Mouse (Mus musculus) midbrain, embryonic 10.5 days (tissue): ENCODE data around the gene Kcnip4. TPM values are rescaled to one million over a fixed set of nuclear protein-coding genes. Genes with fewer than 3 reads are reported as not detected.

Source experiments
- DNase-seq: peaks from one replicate; pipeline ENCODE4 v3.0.0-alpha.2; 2017; ENCODE audit warnings: low spot score
- H3K27ac ChIP-seq: fragments of 300-500 bp; sonication (generic); replicated peaks from 2 replicates; pipeline ENCODE4 v1.5.1; 2016; ENCODE audit warnings: mild to moderate bottlenecking
- H3K27me3 ChIP-seq: fragments of 300-500 bp; sonication (generic); 2 replicates; pipeline ENCODE4 v1.6.1; 2016; ENCODE audit warnings: low read depth, mild to moderate bottlenecking; ENCODE audit not compliant: poor library complexity, severe bottlenecking
- H3K36me3 ChIP-seq: fragments of 300-500 bp; sonication (generic); 2 replicates; pipeline ENCODE4 v1.6.1; 2016; ENCODE audit warnings: mild to moderate bottlenecking, moderate library complexity
- H3K4me1 ChIP-seq: fragments of 300-500 bp; sonication (generic); 2 replicates; pipeline ENCODE4 v1.6.1; 2016
- H3K4me3 ChIP-seq: fragments of 300-500 bp; sonication (generic); 2 replicates; pipeline ENCODE4 v1.5.1; 2016; ENCODE audit warnings: mild to moderate bottlenecking, moderate library complexity
- H3K9me3 ChIP-seq: fragments of 300-500 bp; sonication (generic); replicated peaks from 2 replicates; pipeline ENCODE4 v1.6.1; 2016; ENCODE audit warnings: mild to moderate bottlenecking
- WGBS: fragments of 180-500 bp; shearing (Covaris S2); methylation state at CpG from one replicate; pipeline ENCODE4 v1.1.7; 2016; 5-methylcytosine and 5-hydroxymethylcytosine counted together
- polyA plus RNA-seq: library from polyadenylated mRNA; unstranded; fragments of >200 nt; fragmentation: Nextera tagmentation; extraction: Ambion mirVana; gene quantifications from 2 replicates; pipeline ENCODE4 v1.2.1, GENCODE M21; 2016

The Kcnip4 gene
- polyA plus RNA-seq, 1 experiment from 2014 or later: 1.2 TPM

GRCm38 (mm10) chr5:48583431-48583830 lies 941.3 kb downstream of the Kcnip4 start:
- Histone ChIP-seq H3K27ac (no peak overlapping the region), H3K4me3 (no peak overlapping the region), H3K27me3 (no peaks in the 10 kb centered on the region), H3K36me3 (no peaks in the 10 kb centered on the region), H3K4me1 (no peaks in the 10 kb centered on the region), H3K9me3 (no peaks in the 10 kb centered on the region)
- WGBS: 90% methylated on average over 1 of the region's 1 CpGs
- no peak for DNase-seq

- DNase-seq: no peak
- no peak overlapping the region for H3K4me3 ChIP-seq
- H3K36me3 ChIP-seq: no peaks in the 10 kb centered on the region
- no peaks in the 10 kb centered on the region for H3K9me3 ChIP-seq
- 84% methylated on average over 3 of the region's 3 CpGs for WGBS
- no peaks in the 10 kb centered on the region for H3K4me1 ChIP-seq
- no peak overlapping the region for H3K27ac ChIP-seq
- no peaks in the 10 kb centered on the region for H3K27me3 ChIP-seq
Measured at GRCm38 (mm10) chr5:48563996-48564587, 960.6 kb downstream of the Kcnip4 start.

GRCm38 (mm10) chr5:48551753-48552152 lies 973.0 kb downstream of the Kcnip4 start:
- no peak overlapping the region for H3K27ac ChIP-seq
- no peak overlapping the region for H3K4me3 ChIP-seq
- no peaks in the 10 kb centered on the region for H3K9me3 ChIP-seq
- H3K36me3 ChIP-seq: no peaks in the 10 kb centered on the region
- 85% methylated on average over 4 of the region's 4 CpGs for WGBS
- H3K27me3 ChIP-seq: no peaks in the 10 kb centered on the region
- no peaks in the 10 kb centered on the region for H3K4me1 ChIP-seq
- DNase-seq: no peak

GRCm38 (mm10) chr5:48545825-48546224 lies 978.9 kb downstream of the Kcnip4 start:
- no peaks in the 10 kb centered on the region for H3K27me3 ChIP-seq
- 91% methylated on average over 3 of the region's 3 CpGs for WGBS
- no peak overlapping the region for H3K4me3 ChIP-seq
- no peaks in the 10 kb centered on the region for H3K36me3 ChIP-seq
- H3K9me3 ChIP-seq: no peaks in the 10 kb centered on the region
- H3K4me1 ChIP-seq: peaks cover 14% of the 10 kb centered on the region
- no peak overlapping the region for H3K27ac ChIP-seq
- DNase-seq: no peak

DNA sequence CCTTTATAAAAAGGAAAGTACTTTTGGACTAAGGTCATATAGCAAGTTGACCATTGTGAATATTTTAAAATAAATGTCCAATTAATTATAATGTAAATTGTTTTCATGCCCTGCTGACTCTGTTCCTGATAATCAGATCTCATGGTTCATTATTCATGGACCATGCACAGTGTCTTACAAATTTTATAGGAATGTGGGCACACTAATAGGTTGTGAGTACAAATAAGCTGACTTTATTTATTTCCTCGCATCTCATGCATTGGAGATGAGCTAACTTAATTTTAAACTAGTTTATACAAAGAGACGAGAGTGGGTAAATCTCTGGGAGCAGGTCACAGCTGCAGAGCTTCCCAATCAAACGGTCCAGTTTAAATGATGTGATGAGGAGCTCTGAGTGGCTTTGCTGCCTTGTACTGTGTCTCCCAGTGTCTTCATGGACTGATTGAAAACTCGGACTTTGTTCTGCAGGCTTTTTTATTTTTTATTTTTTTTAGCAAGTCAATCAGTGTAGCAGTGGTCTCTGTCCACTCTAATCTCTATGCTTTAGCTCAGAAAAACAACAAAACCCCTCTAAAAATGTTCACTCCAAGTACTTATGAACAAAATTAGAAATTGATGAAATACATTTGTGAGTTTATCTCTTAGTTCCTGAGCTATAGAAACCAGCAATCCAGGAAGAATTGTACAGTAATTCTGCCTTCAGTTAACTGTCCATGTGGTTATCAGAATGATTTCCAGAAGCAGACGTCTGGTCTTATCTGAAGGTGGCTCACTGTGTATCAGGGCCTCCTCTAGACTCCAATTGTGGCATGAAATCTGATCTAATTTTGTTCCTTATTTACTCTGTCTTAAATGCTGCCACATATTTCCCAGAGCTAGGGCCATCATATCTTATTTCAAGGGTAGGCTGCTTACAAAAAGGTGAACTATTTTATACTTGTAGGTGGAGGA lies 979.6 kb downstream of the Kcnip4 start:
- Histone ChIP-seq H3K36me3 (no peaks in the 10 kb centered on the region), H3K4me3 (no peak overlapping the region), H3K27ac (no peak overlapping the region), H3K9me3 (no peaks in the 10 kb centered on the region), H3K4me1 (peaks cover 14% of the 10 kb centered on the region), H3K27me3 (no peaks in the 10 kb centered on the region)
- 57% methylated on average over 5 of the region's 5 CpGs for WGBS
- no peak for DNase-seq

GRCm38 (mm10) chr5:48518035-48518434 lies 1006.7 kb downstream of the Kcnip4 start:
- DNase-seq: no peak
- H3K9me3 ChIP-seq: no peaks in the 10 kb centered on the region
- no peaks in the 10 kb centered on the region for H3K36me3 ChIP-seq
- H3K4me3 ChIP-seq: no peak overlapping the region
- WGBS: 85% methylated on average over 4 of the region's 4 CpGs
- no peak overlapping the region for H3K27ac ChIP-seq
- H3K4me1 ChIP-seq: no peaks in the 10 kb centered on the region
- H3K27me3 ChIP-seq: no peaks in the 10 kb centered on the region

DNA sequence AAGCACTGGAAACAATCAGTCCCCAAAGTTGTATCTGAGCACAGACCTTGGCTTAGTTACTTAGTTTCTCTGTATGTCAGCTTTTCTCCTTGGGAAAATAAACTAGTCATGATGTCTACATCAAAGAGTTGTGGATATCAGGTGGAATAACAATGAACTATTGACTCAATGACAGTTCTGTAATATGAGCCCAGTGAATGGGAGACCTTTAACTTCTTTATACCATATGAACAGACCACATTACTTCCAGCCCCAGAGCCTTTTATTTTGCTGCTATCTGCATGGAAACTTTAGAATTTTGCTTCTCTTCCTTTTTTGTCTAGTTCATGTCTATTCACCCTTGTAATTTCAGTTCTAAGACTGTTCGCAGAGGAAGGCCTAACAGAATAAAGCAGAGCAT lies 1011.4 kb downstream of the Kcnip4 start:
- Histone ChIP-seq H3K27me3 (no peaks in the 10 kb centered on the region), H3K4me3 (no peak overlapping the region), H3K27ac (no peak overlapping the region), H3K4me1 (peaks cover 6% of the 10 kb centered on the region; the same call in 1 of the 2 replicates), H3K36me3 (no peaks in the 10 kb centered on the region), H3K9me3 (no peaks in the 10 kb centered on the region)
- no peak for DNase-seq
- 66% methylated on average over 1 of the region's 1 CpGs for WGBS

- Histone ChIP-seq H3K27ac (no peak overlapping the region), H3K9me3 (no peaks in the 10 kb centered on the region), H3K36me3 (no peaks in the 10 kb centered on the region), H3K27me3 (no peaks in the 10 kb centered on the region), H3K4me1 (peaks cover 6% of the 10 kb centered on the region; the same call in 1 of the 2 replicates), H3K4me3 (no peak overlapping the region)
- no peak for DNase-seq
- 85% methylated on average over 1 of the region's 1 CpGs for WGBS
Measured at GRCm38 (mm10) chr5:48511357-48511756, 1013.4 kb downstream of the Kcnip4 start.

- Histone ChIP-seq H3K36me3 (no peaks in the 10 kb centered on the region), H3K4me3 (no peak overlapping the region), H3K4me1 (peaks cover 6% of the 10 kb centered on the region; the same call in 1 of the 2 replicates), H3K27me3 (no peaks in the 10 kb centered on the region), H3K27ac (no peak overlapping the region), H3K9me3 (no peaks in the 10 kb centered on the region)
- WGBS: 81% methylated on average over 12 of the region's 12 CpGs
- DNase-seq: no peak
Measured at GRCm38 (mm10) chr5:48510241-48510640, 1014.5 kb downstream of the Kcnip4 start.

DNA sequence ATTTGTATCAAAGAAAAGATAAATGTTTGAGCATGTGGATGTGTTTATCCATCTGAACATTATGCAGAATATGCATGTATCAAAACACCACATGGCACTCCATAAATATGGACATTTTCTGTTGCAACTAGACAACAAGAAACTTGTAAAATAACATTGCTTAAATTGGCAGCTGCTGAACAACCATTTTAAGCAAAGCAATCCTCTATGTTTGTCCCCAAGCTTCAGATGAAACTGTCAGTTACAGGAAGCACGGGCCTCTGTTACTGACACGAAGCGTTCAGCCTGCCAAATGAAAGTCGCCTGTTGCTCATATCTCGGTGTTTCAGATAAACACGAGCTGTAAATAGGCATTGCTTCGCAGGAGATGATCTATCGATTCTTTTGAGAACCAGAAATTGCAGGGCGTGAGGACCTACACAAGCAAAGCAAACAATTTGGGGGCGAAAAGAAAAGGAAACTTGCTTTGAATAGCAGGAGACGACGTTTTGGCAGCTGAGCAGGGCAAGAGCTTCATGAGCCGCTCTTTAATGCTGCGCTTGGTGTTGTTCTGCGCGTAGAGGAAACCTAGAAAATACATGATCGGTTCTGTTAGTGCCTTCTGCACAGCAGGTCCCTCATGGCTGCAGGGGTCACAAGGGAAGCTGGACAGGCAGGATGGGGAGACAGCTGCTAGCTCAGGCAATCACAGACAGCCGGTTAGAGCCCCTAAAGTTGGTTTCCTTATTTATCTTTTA lies 1015.3 kb downstream of the Kcnip4 start:
- 83% methylated on average over 18 of the region's 18 CpGs for WGBS
- DNase-seq: no peak
- H3K9me3 ChIP-seq: no peaks in the 10 kb centered on the region

DNA sequence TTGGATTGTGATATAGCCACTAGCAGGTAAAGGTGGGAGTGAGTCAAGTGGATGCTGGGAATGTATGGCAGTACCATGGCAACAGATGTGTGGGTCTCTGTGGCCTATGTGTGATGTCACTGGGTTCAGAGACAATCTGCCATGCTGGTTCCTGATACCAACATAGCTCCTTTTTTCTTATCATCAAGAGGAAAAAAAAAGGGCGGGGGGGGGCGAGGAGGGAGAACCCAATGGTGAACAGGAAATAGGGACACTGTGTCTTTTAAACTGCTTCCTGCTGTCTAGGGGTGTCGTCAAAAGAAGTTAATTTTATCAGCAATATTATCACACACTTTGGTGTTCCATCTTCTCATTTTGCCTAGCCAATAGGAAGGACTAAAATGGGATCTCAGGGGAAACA lies 1021.6 kb downstream of the Kcnip4 start:
- WGBS: 76% methylated on average over 3 of the region's 3 CpGs
- no peaks in the 10 kb centered on the region for H3K9me3 ChIP-seq
- no peak overlapping the region for H3K27ac ChIP-seq
- no peak for DNase-seq
- no peaks in the 10 kb centered on the region for H3K36me3 ChIP-seq
- H3K4me3 ChIP-seq: no peak overlapping the region
- no peaks in the 10 kb centered on the region for H3K27me3 ChIP-seq
- peaks cover 3% of the 10 kb centered on the region; the same call in 1 of the 2 replicates for H3K4me1 ChIP-seq

More for the DNA sequence above, 1015.3 kb downstream of the Kcnip4 start:
- Histone ChIP-seq H3K4me1 (peaks cover 6% of the 10 kb centered on the region; the same call in 1 of the 2 replicates), H3K36me3 (no peaks in the 10 kb centered on the region), H3K27ac (no peak overlapping the region), H3K4me3 (no peak overlapping the region), H3K27me3 (no peaks in the 10 kb centered on the region)

GRCm38 (mm10) chr5:48502442-48502841 lies 1022.3 kb downstream of the Kcnip4 start:
- peaks cover 3% of the 10 kb centered on the region; the same call in 1 of the 2 replicates for H3K4me1 ChIP-seq
- H3K27ac ChIP-seq: no peak overlapping the region
- DNase-seq: no peak
- no peaks in the 10 kb centered on the region for H3K27me3 ChIP-seq
- H3K4me3 ChIP-seq: no peak overlapping the region
- H3K9me3 ChIP-seq: no peaks in the 10 kb centered on the region
- H3K36me3 ChIP-seq: no peaks in the 10 kb centered on the region
